Mouse (Mus musculus): Measurements from ENCODE around the gene Mrpl54. TPM values are rescaled to one million over a fixed set of nuclear protein-coding genes. Genes with fewer than 3 reads are reported as not detected.
"Not testable (repeated sequence)": the region's sequence is repeated elsewhere in the genome, so short reads cannot be mapped to it uniquely, and the experiment has no call there.

Mrpl54 gene
- polyA plus RNA-seq, 1 experiment from 2014 or later, result 217 TPM

DNA sequence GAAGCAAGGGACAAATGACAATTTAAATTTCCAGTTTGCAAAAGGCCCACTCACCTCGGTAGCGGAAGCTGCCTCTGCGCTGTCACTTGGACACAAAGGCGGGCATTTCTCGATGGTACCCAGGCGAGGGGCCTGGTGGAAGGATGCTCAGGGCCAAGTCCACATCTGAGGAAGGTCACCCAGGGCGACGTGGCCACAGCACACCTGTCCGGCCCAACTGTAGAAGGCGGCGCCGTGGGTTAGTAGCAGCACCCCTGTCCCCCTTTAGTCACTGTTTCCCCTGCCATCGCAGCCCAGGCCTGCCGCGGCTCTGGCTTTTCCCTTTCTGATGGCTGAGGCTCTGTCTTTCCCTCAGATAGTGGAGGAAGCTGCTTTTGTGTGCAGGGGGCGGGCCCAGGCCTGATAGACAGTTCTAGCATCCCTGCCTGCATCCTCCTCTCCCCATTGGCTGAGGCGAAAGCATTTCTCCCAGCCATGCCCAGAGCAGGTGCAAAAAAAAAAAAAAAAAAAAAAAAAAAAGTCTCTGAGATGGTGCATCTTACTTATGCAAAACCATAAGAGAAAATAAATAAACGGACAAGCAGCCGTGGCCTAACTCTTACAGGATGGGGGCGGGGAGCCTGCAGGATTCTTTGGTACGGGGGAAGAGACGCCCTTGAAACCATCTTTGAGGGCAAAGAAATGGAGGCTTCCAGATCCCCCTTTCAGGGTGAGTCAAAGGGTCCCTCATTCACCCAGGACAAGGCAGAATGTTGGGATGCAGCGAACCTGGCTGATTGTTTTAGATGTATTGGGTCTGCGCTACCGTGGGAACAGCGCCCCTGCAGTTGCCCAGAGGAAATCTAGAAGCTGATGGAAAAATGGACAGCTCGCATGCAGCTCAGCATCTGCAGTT, 36.0 kb downstream of the Mrpl54 start, which contains the start of gene Atcay:
Gene Atcay, minus strand, starts transcription at position 396 of the 895 bp plus-strand sequence.
- 3% methylated on average over 27 of the region's 27 CpGs for WGBS
- Histone ChIP-seq H3K36me3 (replicated peaks) (no peaks in the 10 kb centered on the region), H3K4me1 (peaks cover 40% of the 10 kb centered on the region), H3K9me3 (no peaks in the 10 kb centered on the region), H3K27me3 (ENCODE audit: poor library complexity, severe bottlenecking) (peaks cover 50% of the 10 kb centered on the region), H3K27ac (peak within 1 kb of the TSS; percentile 78), H3K4me3 (peak within 1 kb of the TSS; percentile 57)
- DNase-seq (ENCODE audit: extremely low spot score, low spot score), result peak; percentile 50

DNA sequence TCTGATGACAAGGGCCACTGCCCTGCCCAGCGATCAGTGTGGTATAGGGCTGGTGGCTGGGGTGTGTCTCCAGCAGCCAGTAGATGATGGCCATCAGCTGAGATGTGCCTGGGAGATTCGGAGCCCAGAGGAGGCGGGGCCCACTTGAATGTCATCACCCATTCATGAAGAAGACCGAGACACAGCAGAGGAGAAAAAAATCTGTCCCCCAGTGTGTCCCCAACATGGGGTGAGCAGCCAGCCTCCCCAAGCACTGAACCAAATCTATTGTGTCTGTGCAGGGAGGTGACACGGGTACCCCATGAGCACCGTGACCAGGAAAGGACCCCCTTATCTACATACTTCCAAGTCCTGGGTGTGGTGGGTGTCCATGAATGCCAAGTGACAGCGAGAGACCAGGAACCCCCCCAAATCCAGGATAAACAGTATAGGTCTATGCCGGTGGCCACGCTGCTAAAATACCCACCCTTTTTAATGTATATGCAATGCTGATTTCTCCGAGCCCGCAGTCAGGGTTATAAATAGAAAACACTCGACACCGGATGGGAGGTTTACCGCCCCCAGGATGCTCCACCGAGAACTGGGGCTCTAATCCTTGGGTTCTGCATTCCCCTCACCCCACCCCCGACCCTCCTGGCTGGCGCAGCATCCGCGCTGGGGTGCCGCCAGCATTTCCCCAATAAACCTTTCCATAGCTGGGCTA, 36.8 kb downstream of the Mrpl54 start:
- Histone ChIP-seq H3K27ac (peak overlapping the region; percentile 78), H3K4me1 (peaks cover 40% of the 10 kb centered on the region), H3K27me3 (ENCODE audit: poor library complexity, severe bottlenecking) (peaks cover 50% of the 10 kb centered on the region), H3K9me3 (no peaks in the 10 kb centered on the region), H3K4me3 (peak overlapping the region; percentile 57), H3K36me3 (replicated peaks) (no peaks in the 10 kb centered on the region)
- no peak for DNase-seq (ENCODE audit: extremely low spot score, low spot score)
- WGBS, result 15% methylated on average over 20 of the region's 20 CpGs

DNA sequence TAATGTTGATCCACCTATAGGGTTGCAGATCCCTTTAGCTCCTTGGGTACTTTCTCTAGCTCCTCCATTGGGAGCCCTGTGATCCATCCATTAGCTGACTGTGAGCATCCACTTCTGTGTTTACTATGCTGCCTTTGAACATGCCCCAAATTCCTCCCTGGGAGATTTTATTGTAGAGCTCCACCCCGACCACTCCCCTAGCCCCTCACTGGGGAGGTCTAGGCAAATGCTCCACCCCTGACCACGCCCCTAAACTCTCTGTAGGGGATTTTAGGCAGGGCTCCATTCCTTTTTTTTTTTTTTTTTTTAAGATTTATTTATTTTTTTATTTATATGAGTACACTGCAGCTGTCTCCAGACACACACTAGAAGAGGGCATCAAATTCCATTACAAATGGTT, 43.0 kb downstream of the Mrpl54 start:
- not testable (repeated sequence) for H3K27me3 ChIP-seq (ENCODE audit: poor library complexity, severe bottlenecking); H3K27ac ChIP-seq; H3K4me3 ChIP-seq; H3K36me3 ChIP-seq (replicated peaks); H3K9me3 ChIP-seq; H3K4me1 ChIP-seq; DNase-seq (ENCODE audit: extremely low spot score, low spot score)
- WGBS, result 71% methylated on average over 2 of the region's 2 CpGs

DNA sequence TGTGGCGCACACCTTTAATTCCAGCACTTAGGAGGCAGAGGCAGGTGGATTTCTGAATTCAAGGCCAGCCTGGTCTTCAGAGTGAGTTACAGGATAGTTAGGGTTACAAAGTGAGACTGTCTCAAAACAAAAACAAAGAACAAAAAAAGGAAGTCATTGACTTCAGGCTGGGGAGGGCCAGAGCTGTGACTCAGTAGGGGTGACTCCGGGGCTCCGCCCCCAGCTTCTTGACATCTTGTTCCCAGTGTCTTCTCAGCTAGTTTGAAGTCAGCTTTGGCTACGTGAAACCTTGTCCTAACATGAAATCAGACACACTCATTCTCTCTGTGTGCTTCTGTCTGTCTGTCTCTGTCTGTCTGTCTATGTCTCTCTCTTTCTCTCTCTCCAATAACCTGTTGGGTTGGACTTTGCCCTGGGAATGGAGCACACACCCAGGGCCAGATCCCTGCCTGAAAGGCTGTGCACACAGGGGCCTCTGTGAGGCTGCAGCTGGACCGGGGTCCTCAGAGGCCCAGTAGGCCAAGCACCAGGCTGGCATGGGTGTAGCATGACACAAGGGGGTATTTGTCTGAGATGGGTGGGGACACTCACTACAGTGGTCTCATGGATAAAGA, 45.2 kb downstream of the Mrpl54 start:
- Histone ChIP-seq H3K36me3 (replicated peaks) (no peaks in the 10 kb centered on the region; the same call in 1 of the 2 replicates), H3K27me3 (ENCODE audit: poor library complexity, severe bottlenecking) (no peaks in the 10 kb centered on the region), H3K27ac (no peak overlapping the region), H3K4me3 (no peak overlapping the region), H3K4me1 (no peaks in the 10 kb centered on the region), H3K9me3 (no peaks in the 10 kb centered on the region)
- WGBS, result 85% methylated on average over 5 of the region's 5 CpGs
- DNase-seq (ENCODE audit: extremely low spot score, low spot score), result no peak

DNA sequence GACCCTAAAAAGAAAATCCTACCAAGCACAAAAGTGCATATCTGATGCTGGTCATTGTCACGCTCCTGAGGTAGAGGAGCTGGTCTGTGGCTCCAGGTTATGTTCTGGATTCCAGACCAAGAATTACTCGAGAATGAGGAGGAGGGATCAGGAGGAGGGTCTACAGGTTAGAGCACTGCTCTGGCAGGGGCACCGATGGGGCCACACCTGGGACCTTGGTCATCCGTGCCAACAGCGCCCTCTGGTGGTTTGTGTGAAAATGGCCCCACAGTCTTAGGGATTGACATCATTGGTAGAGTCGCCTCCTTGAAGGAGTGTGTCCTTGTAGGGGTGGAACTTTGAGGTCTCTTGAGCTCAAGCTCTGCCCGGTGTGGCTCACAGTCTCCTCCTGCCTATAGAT, 48.8 kb downstream of the Mrpl54 start:
- H3K36me3 ChIP-seq (replicated peaks), result peaks cover 8% of the 10 kb centered on the region
- H3K9me3 ChIP-seq, result no peaks in the 10 kb centered on the region
- no peak overlapping the region for H3K27ac ChIP-seq
- H3K27me3 ChIP-seq (ENCODE audit: poor library complexity, severe bottlenecking), result no peaks in the 10 kb centered on the region
- peak; percentile 54 for DNase-seq (ENCODE audit: extremely low spot score, low spot score)
- 39% methylated on average over 7 of the region's 7 CpGs for WGBS
- H3K4me1 ChIP-seq, result no peaks in the 10 kb centered on the region
- H3K4me3 ChIP-seq, result no peak overlapping the region

DNA sequence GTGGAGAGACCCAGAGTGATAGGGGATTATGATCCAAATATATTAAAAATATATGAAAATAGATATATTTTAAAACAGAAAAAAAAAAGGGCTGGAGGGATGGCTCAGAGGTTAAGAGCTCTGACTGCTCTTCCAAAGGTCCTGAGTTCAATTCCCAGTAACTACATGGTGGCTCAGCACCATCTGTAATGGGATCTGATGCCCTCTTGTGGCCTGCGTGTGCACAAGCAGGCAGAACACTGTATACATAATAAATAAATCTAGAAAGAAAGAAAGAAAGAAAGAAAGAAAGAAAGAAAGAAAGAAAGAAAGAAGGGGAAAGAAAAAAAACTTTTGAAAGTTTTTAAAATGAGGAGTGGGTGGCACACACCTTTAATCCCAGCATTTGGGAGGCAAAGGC, 49.5 kb downstream of the Mrpl54 start:
- not testable (repeated sequence) for H3K4me1 ChIP-seq; H3K27ac ChIP-seq; DNase-seq (ENCODE audit: extremely low spot score, low spot score); H3K27me3 ChIP-seq (ENCODE audit: poor library complexity, severe bottlenecking); H3K4me3 ChIP-seq; H3K9me3 ChIP-seq
- WGBS, result 38% methylated on average over 1 of the region's 1 CpGs
- peaks cover 15% of the 10 kb centered on the region for H3K36me3 ChIP-seq (replicated peaks)

DNA sequence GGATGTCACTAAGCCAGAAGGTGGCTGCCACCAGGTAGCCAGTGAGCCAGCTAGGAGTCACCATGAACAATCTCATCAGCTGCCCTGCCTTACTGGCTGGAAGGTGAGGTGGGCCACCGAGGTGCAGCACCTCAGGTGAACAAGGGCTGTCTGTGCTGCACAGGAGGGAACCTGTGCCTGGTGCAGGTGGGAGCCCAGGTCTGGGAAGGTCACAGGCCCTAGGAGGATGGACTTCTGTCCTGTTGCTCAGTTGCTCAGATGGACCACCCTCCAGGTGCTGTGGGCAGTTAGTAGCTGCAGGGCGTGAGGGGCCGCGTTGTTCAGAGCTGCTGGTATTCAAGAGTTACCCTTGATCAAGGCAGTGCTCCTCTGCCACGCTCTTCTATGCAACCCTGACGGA, 49.9 kb downstream of the Mrpl54 start:
- H3K27ac ChIP-seq, result no peak overlapping the region
- DNase-seq (ENCODE audit: extremely low spot score, low spot score), result no peak
- no peak overlapping the region for H3K4me3 ChIP-seq
- WGBS, result 91% methylated on average over 6 of the region's 6 CpGs
- peaks cover 20% of the 10 kb centered on the region for H3K36me3 ChIP-seq (replicated peaks)
- H3K27me3 ChIP-seq (ENCODE audit: poor library complexity, severe bottlenecking), result no peaks in the 10 kb centered on the region
- peaks cover 4% of the 10 kb centered on the region; the same call in 1 of the 2 replicates for H3K9me3 ChIP-seq
- H3K4me1 ChIP-seq, result no peaks in the 10 kb centered on the region

DNA sequence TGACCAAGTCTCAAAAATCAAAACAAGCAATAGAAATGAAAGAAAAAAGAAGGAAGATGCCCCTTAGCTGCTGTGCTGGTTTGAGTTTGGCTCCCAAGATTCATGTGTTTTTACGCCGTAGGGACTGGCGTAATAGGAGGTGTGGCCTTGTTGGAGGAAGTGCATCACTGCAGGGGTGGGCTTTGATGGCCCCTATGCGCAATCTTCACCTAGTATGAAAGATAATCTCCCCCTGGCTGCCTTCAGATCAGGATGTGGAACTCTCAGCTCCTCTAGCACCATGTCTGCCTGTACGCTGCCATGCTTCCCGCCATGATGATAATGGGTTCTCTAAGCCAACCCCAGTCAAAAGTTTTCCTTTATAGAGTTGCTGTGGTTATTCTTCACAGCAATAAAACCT, 50.5 kb downstream of the Mrpl54 start:
- H3K9me3 ChIP-seq, result peaks cover 6% of the 10 kb centered on the region; the same call in 1 of the 2 replicates
- 91% methylated on average over 6 of the region's 6 CpGs for WGBS

More for the DNA sequence above, 50.5 kb downstream of the Mrpl54 start:
- no peak for DNase-seq (ENCODE audit: extremely low spot score, low spot score)
- Histone ChIP-seq H3K27ac (no peak overlapping the region), H3K27me3 (ENCODE audit: poor library complexity, severe bottlenecking) (no peaks in the 10 kb centered on the region), H3K4me3 (no peak overlapping the region), H3K4me1 (no peaks in the 10 kb centered on the region), H3K36me3 (replicated peaks) (peaks cover 24% of the 10 kb centered on the region)

Small RNAs within 50 kb of the gene (microRNA-seq; reads per million reads assigned to microRNA genes)
- 14.1 reads per million, percentile 25 among the genes with 10 or more reads in this experiment for gene Mir3057

Other genes starting within 250 kb of the Mrpl54 start
- gene Diras1, start 241.3 kb downstream of the Mrpl54 start, polyA plus RNA-seq (2016; fragmentation: Nextera tagmentation; extraction: Ambion mirVana), result 2.1 and 2.5 TPM in 2 replicates
- 15.7 and 15.8 TPM in 2 replicates for gene Slc39a3, start 229.5 kb downstream of the Mrpl54 start, polyA plus RNA-seq (2016; fragmentation: Nextera tagmentation; extraction: Ambion mirVana)
- gene Sgta, start 206.8 kb downstream of the Mrpl54 start, polyA plus RNA-seq (2016; fragmentation: Nextera tagmentation; extraction: Ambion mirVana), result 285 and 286 TPM in 2 replicates
- gene Thop1, start 196.9 kb downstream of the Mrpl54 start, polyA plus RNA-seq (2016; fragmentation: Nextera tagmentation; extraction: Ambion mirVana), result 106 and 114 TPM in 2 replicates
- 0.14 and 0.22 TPM in 2 replicates for gene Creb3l3, start 168.1 kb downstream of the Mrpl54 start, polyA plus RNA-seq (2016; fragmentation: Nextera tagmentation; extraction: Ambion mirVana)
- gene Map2k2, start 161.0 kb downstream of the Mrpl54 start, polyA plus RNA-seq (2016; fragmentation: Nextera tagmentation; extraction: Ambion mirVana), result 186 and 206 TPM in 2 replicates
- 6.8 and 7.5 TPM in 2 replicates for gene Zbtb7a, start 131.7 kb downstream of the Mrpl54 start, polyA plus RNA-seq (2016; fragmentation: Nextera tagmentation; extraction: Ambion mirVana)
- gene Pias4, start 99.0 kb downstream of the Mrpl54 start, polyA plus RNA-seq (2016; fragmentation: Nextera tagmentation; extraction: Ambion mirVana), result 56.2 and 58.7 TPM in 2 replicates
- 596 and 599 TPM in 2 replicates for gene Eef2, start 90.3 kb downstream of the Mrpl54 start, polyA plus RNA-seq (2016; fragmentation: Nextera tagmentation; extraction: Ambion mirVana)
- 41.6 and 44.9 TPM in 2 replicates for gene Dapk3, start 83.9 kb downstream of the Mrpl54 start, polyA plus RNA-seq (2016; fragmentation: Nextera tagmentation; extraction: Ambion mirVana)
- gene 4930442H23Rik, start 83.1 kb downstream of the Mrpl54 start, polyA plus RNA-seq (2016; fragmentation: Nextera tagmentation; extraction: Ambion mirVana), result not detected in 2 replicates
- gene Nmrk2, start 64.9 kb downstream of the Mrpl54 start, polyA plus RNA-seq (2016; fragmentation: Nextera tagmentation; extraction: Ambion mirVana), result not detected in 2 replicates
- 5.3 and 6.7 TPM in 2 replicates for gene Atcay, start 36.1 kb downstream of the Mrpl54 start, polyA plus RNA-seq (2016; fragmentation: Nextera tagmentation; extraction: Ambion mirVana)
- gene Zfr2, start 33.8 kb downstream of the Mrpl54 start, polyA plus RNA-seq (2016; fragmentation: Nextera tagmentation; extraction: Ambion mirVana), result 2.4 and 2.7 TPM in 2 replicates
- 3.7 and 5.0 TPM in 2 replicates for gene Matk, start 14.0 kb downstream of the Mrpl54 start, polyA plus RNA-seq (2016; fragmentation: Nextera tagmentation; extraction: Ambion mirVana)
- 51.9 and 52.1 TPM in 2 replicates for gene Apba3, start within 50 bp of the Mrpl54 start, polyA plus RNA-seq (2016; fragmentation: Nextera tagmentation; extraction: Ambion mirVana)
- gene Tjp3, start 24.6 kb upstream of the Mrpl54 start, polyA plus RNA-seq (2016; fragmentation: Nextera tagmentation; extraction: Ambion mirVana), result 8.8 and 10.1 TPM in 2 replicates
- gene Pip5k1c, start 26.0 kb upstream of the Mrpl54 start, polyA plus RNA-seq (2016; fragmentation: Nextera tagmentation; extraction: Ambion mirVana), result 60.6 and 62.1 TPM in 2 replicates
- gene Cactin, start 54.2 kb upstream of the Mrpl54 start, polyA plus RNA-seq (2016; fragmentation: Nextera tagmentation; extraction: Ambion mirVana), result 56.0 and 56.7 TPM in 2 replicates
- 2.4 and 3.0 TPM in 2 replicates for gene Tbxa2r, start 61.8 kb upstream of the Mrpl54 start, polyA plus RNA-seq (2016; fragmentation: Nextera tagmentation; extraction: Ambion mirVana)
- not detected in 2 replicates for gene Gipc3, start 76.3 kb upstream of the Mrpl54 start, polyA plus RNA-seq (2016; fragmentation: Nextera tagmentation; extraction: Ambion mirVana)
- 101 and 108 TPM in 2 replicates for gene Hmg20b, start 83.5 kb upstream of the Mrpl54 start, polyA plus RNA-seq (2016; fragmentation: Nextera tagmentation; extraction: Ambion mirVana)
- gene Mfsd12, start 90.6 kb upstream of the Mrpl54 start, polyA plus RNA-seq (2016; fragmentation: Nextera tagmentation; extraction: Ambion mirVana), result 6.7 and 7.5 TPM in 2 replicates
- 0.35 and 0.52 TPM in 2 replicates for gene 4930404N11Rik, start 98.9 kb upstream of the Mrpl54 start, polyA plus RNA-seq (2016; fragmentation: Nextera tagmentation; extraction: Ambion mirVana)
- 135 and 139 TPM in 2 replicates for gene Fzr1, start 111.6 kb upstream of the Mrpl54 start, polyA plus RNA-seq (2016; fragmentation: Nextera tagmentation; extraction: Ambion mirVana)
- gene Dohh, start 117.5 kb upstream of the Mrpl54 start, polyA plus RNA-seq (2016; fragmentation: Nextera tagmentation; extraction: Ambion mirVana), result 96.8 and 97.9 TPM in 2 replicates
- 2.6 and 3.1 TPM in 2 replicates for gene Gm48551, start 117.5 kb upstream of the Mrpl54 start, polyA plus RNA-seq (2016; fragmentation: Nextera tagmentation; extraction: Ambion mirVana)
- 0.78 and 1.4 TPM in 2 replicates for gene Gm48552, start 122.1 kb upstream of the Mrpl54 start, polyA plus RNA-seq (2016; fragmentation: Nextera tagmentation; extraction: Ambion mirVana)
- gene Smim24, start 126.1 kb upstream of the Mrpl54 start, polyA plus RNA-seq (2016; fragmentation: Nextera tagmentation; extraction: Ambion mirVana), result 1.6 and 1.9 TPM in 2 replicates
- gene Nfic, start 188.7 kb upstream of the Mrpl54 start, polyA plus RNA-seq (2016; fragmentation: Nextera tagmentation; extraction: Ambion mirVana), result 7.3 and 8.6 TPM in 2 replicates
- gene Celf5, start 215.8 kb upstream of the Mrpl54 start, polyA plus RNA-seq (2016; fragmentation: Nextera tagmentation; extraction: Ambion mirVana), result 3.1 and 5.6 TPM in 2 replicates
- gene Ncln, start 229.5 kb upstream of the Mrpl54 start, polyA plus RNA-seq (2016; fragmentation: Nextera tagmentation; extraction: Ambion mirVana), result 88.2 and 90.4 TPM in 2 replicates
- 0.32 and 0.33 TPM in 2 replicates for gene S1pr4, start 233.2 kb upstream of the Mrpl54 start, polyA plus RNA-seq (2016; fragmentation: Nextera tagmentation; extraction: Ambion mirVana)

All from forebrain, embryonic 10.5 days (tissue).